Mouse (Mus musculus) layer of hippocampus, postnatal 10 days (tissue): Measurements from ENCODE around the gene Macrod2. TPM values are rescaled to one million over a fixed set of nuclear protein-coding genes. Genes with fewer than 3 reads are reported as not detected.

Experiments
- DNase-seq, 2 experiments: peaks; one replicate each; pipeline ENCODE4 v3.0.0; 2021; ENCODE audit warnings: low spot score in 2 of 2
- total RNA-seq, 2 experiments: library from RNA; stranded (reverse); gene quantifications; 2 replicates each; pipeline ENCODE4 v1.2.3; 2021

The Macrod2 gene
- total RNA-seq, 2 experiments from 2014 or later, result 58.4 to 70.5 TPM

DNA sequence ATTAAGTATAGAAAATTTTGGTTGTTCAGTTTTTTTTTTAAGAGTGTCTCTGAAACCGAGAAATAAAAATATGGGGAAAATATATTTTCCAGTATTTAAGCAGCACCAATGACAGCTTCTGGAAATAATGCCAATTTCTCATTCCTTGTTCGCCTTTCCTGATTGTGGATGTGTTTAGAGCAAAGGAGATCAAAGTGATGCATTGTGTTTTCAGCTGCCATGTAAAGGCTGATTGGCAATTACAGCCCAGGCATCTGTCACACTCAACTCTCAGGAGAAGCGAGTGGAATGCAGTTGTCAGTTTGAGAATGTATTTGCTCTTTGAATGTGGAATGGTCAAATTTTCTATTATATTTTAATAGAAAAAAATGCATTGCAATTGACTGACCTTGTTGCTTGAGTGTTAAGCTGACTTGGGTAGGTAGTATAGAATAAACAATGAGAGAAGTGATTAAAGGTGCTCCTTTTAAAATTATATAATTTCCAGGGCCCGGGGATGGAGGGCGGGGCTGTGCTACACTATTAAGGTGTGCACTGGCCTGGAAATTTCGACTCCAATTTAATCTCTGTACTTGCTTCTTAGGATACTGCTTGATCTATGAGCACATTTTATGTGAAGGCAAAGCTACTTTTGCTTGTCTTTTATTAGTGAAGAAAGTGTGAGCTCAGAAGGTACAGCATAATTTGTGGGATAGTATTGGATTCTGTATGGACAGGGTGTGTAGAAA is 629.4 kb downstream of the Macrod2 start:
- DNase-seq, result no peak

DNA sequence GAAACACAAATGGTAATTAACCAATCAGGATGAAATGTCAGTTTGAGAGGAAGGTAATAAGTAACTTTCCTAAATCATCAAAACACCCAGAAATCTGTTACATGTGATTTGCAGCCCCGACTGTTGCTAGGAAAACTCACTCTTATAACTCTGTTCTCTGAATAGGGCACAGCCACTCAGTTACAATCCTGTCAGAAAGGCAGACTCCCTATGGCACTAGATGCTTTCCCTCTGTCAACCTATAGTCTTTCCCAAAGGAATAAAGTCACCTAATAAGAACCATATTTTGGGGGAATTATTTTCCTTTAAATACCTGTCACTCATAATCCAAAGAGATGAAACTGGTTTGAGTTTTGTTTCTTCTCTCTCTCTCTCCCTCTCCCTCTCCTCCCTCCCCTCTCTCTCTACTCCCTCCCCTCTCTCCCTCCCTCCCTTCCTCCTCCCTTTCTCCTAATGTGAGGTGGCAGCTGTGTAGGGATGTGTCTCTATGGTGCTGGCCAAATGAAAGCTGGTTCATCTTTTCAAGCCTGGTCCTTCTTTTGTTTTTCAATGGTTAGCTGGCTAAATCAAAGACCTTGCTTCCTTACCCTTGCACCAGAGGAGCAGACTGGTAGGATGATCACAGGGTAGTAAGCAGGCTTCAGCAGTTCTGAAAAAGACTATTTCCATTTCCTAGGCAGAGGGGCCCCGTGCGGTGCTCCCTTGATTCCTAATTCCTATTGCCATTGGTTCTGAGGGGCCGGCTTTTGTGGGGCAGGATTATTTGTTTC is 661.8 kb downstream of the Macrod2 start:
- no peak for DNase-seq

DNA sequence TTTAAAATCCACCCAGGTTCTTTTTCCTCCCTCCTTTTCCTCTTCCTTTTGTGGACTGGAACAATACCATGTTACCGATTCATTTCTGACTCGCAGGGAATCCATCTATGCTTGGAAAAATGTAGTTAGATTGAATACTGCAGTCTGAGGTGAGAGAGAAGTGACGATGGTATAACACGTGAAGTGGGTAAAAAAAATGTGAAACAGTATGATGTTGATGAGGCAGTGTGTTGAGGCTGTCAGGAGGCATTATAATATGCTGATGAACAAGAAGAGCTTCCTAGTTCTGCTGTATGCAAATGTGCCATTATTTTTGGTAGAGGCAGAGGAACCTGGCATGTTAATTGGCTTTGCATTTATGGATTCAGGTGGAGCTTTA is 662.3 kb downstream of the Macrod2 start:
- DNase-seq, result no peak

GRCm38 (mm10) chr2:141073981-141074855 is 679.1 kb downstream of the Macrod2 start:
- no peak for DNase-seq

DNA sequence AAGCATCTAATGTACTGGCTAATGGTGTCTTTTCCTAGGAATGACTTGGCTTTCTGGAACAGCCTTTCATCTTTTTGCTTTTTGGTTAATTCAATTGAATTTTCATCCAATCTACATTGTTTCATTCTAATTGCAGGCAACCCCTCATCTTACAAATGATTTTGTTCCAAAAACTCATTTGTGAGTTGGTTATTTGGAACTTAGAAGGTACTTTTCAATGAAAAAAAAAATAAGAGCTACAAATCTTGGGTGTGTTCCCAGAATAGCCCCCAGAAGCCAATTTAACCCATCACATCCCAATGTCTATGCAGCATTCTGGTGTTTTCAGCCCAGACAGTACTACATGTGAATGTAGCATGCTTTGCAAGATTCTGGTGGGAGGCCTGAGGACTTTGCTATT is 683.1 kb downstream of the Macrod2 start:
- DNase-seq, result no peak

DNA sequence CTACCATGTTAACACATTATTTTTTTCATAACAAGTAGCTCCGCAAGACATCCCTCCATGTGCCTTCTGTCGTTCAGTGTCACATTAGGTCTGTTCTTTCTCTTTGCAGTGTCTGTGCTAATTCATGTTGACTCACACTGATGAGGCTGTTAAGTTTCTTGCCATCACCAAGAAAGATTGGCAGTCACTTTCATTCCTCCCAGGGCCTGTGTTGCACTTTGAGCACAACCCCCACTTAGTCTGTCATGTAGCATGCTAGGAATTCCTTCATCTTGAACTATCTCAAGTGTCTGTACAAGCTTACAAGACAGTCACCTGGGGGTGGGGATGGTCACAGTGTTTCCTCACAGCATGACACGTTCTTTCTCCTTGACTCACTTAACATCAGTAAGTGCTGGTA is 696.2 kb downstream of the Macrod2 start:
- DNase-seq, result no peak

- no peak for DNase-seq
Observed at GRCm38 (mm10) chr2:141117579-141117978, 722.5 kb downstream of the Macrod2 start.

- no peak for DNase-seq
Observed at GRCm38 (mm10) chr2:141123875-141124274, 728.8 kb downstream of the Macrod2 start.

- DNase-seq, result no peak
Observed at GRCm38 (mm10) chr2:141125638-141126037, 730.5 kb downstream of the Macrod2 start.

DNA sequence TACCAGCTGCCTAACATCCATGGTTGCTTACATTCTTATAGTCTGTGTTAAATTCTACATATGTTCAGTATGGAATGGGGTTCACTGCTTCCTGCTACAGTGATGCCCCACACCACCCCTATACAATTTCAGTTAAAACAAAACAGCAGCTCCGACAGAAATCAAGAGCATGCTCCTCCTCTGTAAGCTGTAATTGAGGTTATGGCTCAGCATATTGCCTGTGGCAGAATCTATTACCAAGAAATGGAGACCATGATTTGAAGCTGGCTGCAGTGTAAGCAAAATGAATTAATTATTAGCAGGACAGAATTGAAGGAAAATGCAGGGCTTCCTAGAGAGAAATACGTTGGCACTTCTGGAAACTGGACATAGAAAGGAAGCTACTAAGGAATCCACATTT is 747.2 kb downstream of the Macrod2 start:
- no peak for DNase-seq

GRCm38 (mm10) chr2:141152011-141152772 is 757.1 kb downstream of the Macrod2 start:
- no peak for DNase-seq

- DNase-seq, result no peak
Observed at GRCm38 (mm10) chr2:141155972-141156371, 760.9 kb downstream of the Macrod2 start.

DNA sequence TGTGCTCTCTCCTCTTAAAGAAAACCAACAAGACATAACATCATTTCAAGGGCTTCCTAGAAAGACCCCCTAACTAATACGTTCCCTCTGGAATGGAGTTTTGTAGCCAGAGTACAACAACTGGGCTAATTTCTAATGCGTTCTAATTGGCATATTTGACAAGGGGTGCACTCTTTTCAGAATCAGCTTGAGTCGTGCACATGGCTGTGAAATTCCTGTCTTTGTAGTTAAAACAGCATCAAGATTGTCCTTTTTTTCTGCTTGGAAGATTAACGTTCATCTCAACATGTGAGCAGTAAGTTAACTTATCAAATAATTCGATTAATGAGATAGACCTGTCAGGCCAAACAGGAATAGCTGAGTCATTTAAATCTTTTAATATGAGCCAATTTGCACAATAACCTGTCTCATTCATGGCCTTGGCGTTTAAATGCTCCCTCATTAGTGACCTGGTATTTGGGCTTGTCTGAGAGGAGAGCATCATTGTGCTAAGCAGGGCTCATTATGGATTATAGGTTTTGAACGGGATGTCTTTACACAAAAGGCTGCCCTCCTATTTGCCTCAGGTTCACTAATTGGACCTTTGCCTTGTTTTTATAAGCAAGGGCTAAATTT is 762.0 kb downstream of the Macrod2 start:
- DNase-seq, result no peak

DNA sequence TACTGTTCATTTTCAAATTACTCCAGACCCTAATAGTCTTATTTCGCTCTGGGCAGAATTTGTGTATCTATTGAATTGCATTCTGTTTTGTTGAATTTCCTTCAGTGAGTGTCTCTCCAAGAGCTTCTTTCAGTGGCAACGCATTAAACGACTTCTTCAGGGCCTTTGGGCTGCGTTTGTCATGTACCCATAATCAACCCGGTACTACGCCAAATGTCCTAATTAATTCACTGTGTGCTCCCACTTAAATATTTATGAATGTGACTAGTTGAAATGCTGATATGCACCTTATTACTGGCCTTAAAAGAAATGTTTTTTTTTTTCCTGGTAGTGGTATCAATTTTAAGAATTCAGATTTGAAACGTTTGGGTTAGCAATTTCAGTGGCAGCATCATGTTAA is 763.1 kb downstream of the Macrod2 start:
- no peak for DNase-seq

- no peak for DNase-seq
Observed at GRCm38 (mm10) chr2:141163918-141164317, 768.8 kb downstream of the Macrod2 start.

DNA sequence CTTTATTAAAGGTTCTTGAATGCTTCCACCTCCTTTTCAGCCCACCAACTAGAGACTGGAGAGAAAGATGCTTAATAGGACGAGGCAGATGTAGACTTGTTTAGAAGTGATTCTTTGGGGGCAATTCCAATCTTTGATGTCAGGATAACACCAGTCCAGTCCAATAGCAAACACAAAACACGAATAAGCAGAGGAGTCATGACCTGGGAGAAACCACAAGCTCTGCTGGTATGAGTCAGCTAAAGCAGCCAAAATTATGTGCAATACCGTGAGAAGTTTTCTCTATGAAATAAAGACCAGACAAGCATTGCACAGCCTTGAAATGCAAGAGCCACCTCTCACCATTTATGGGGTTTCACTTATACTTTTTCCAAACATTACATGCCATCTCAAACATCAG is 774.5 kb downstream of the Macrod2 start:
- DNase-seq, result no peak

DNA sequence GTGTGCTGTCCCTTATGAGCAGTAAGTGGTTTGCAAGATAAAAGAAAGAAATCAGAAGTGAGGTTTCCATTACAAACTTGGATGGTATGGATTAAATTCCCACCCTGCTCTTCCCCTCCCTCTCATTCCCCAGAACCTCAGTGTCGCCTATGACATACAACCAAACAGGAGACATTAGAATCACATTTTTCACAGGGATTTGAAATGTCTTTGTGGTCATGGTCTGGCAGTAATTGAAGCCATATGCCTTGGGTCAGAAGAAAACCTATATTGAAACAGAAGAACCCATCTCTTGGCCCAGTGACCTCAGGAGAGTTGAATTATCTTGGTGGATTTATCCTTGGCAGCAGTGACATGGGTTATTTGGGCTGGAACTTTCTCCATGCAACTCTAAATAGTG is 778.1 kb downstream of the Macrod2 start:
- no peak for DNase-seq

- no peak for DNase-seq
Observed at GRCm38 (mm10) chr2:141173607-141174006, 778.5 kb downstream of the Macrod2 start.

- DNase-seq, result no peak
Observed at GRCm38 (mm10) chr2:141180656-141181055, 785.5 kb downstream of the Macrod2 start.

- no peak for DNase-seq
Observed at GRCm38 (mm10) chr2:141182034-141182759, 787.1 kb downstream of the Macrod2 start.
